Mouse (Mus musculus): Measurements from ENCODE around the gene Mfsd4a. TPM values are rescaled to one million over a fixed set of nuclear protein-coding genes. Genes with fewer than 3 reads are reported as not detected.

Mfsd4a gene
- polyA plus RNA-seq, 1 experiment, result 64.1 TPM

DNA sequence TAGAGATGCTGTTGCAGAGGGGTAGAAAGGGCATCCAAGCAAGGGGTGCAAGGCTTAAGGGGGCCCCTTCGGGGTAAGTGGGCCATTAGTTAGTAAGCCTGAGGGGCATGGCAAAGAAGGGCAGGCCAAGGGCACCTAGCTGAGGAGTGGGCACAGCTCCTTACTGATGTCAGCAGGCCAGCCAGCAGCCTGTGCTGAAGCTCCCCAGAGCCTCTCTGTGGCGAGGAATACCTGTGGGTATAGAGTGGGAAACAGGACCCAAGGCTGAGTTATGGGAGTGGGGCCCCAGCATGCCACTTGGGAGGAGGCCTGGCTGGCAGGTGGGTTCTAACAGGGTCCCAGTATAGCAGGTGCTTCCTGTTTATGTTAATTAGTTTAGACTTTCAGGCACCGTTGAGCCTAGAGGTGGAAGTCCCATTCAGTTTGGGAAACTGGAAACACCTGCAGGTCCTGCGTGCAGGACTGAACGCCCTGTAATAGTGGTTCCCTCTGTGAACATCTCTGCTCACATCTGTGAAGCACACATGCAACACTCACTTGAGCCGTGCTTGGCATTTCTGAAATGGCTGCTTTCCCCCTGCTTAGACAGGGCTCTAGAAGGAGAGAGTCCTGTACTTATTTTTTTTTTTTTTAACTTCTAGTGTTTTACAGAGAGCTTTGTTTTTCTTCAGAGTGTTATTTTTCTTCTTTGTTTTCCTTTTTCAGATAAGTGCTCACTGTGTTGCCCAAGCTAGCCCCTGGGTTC lies 34.3 kb upstream of the Mfsd4a start:
- TF ChIP-seq CTCF (conservative IDR thresholded peaks at IDR 0.05; ENCODE audit: insufficient read depth, insufficient read length, low read depth, low read length) (no peak), POLR2A (IDR thresholded peaks at IDR 0.05; ENCODE audit: low read depth, low read length) (no peak)
- Histone ChIP-seq H3K4me1 (ENCODE audit: control insufficient read depth, insufficient read depth, low read length) (no peaks in the 10 kb centered on the region), H3K36me3 (ENCODE audit: control insufficient read depth, insufficient read depth, low read length) (no peaks in the 10 kb centered on the region), H3K4me3 (ENCODE audit: insufficient read depth, low read depth, low read length) (no peak overlapping the region), H3K27ac (ENCODE audit: insufficient read depth, low read depth, low read length) (no peak overlapping the region), H3K27me3 (replicated peaks; ENCODE audit: control insufficient read depth, insufficient read depth, low read length) (no peaks in the 10 kb centered on the region)
- WGBS, result 76% methylated on average over 6 of the region's 6 CpGs
- no peak for DNase-seq

DNA sequence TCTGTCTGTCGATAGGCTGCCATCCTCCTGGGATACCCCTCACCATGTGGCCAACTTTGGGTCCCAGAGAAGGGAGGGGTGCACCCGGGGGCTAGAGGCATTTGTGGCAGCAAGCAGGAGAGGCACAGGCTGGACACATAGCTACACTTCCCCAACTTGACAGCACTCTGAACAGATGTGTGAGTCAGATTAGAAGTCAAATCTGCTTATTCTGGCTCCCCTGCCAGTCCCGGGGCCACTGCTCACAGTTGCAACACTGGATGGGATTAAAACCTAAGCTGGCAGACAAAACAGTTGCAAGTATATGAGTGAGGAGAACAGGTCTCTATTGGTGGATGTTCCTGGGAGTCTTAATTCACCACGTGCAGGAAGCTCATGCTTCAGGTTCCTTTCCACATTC lies 31.9 kb upstream of the Mfsd4a start:
- no peak for TF ChIP-seq CTCF (conservative IDR thresholded peaks at IDR 0.05; ENCODE audit: insufficient read depth, insufficient read length, low read depth, low read length)
- no peak for TF ChIP-seq POLR2A (IDR thresholded peaks at IDR 0.05; ENCODE audit: low read depth, low read length)
- no peaks in the 10 kb centered on the region for H3K27me3 ChIP-seq (replicated peaks; ENCODE audit: control insufficient read depth, insufficient read depth, low read length)
- WGBS, result 80% methylated on average over 4 of the region's 4 CpGs
- H3K27ac ChIP-seq (ENCODE audit: insufficient read depth, low read depth, low read length), result no peak overlapping the region
- H3K4me1 ChIP-seq (ENCODE audit: control insufficient read depth, insufficient read depth, low read length), result no peaks in the 10 kb centered on the region
- DNase-seq, result no peak
- no peaks in the 10 kb centered on the region for H3K36me3 ChIP-seq (ENCODE audit: control insufficient read depth, insufficient read depth, low read length)
- H3K4me3 ChIP-seq (ENCODE audit: insufficient read depth, low read depth, low read length), result no peak overlapping the region

DNA sequence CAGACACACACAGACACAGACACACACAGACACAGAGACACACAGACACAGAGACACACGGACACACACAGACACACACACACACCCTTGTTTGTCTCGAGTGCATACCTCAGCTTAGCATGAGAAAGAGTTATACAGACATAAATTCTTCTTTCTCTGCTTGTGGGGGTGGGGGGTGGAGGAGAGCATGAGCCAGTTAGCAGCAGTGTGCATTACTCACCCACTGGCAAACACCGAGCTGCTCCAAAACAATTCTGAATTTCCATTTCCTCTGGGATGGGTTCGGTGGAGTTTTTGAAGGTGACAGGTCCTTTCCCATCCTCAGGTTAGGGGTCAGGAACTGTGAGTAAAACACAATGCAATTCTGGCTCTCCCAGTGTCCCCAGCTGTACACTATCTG lies 31.2 kb upstream of the Mfsd4a start:
- TF ChIP-seq CTCF (conservative IDR thresholded peaks at IDR 0.05; ENCODE audit: insufficient read depth, insufficient read length, low read depth, low read length) (no peak), POLR2A (IDR thresholded peaks at IDR 0.05; ENCODE audit: low read depth, low read length) (no peak)
- no peaks in the 10 kb centered on the region for H3K4me1 ChIP-seq (ENCODE audit: control insufficient read depth, insufficient read depth, low read length)

DNA sequence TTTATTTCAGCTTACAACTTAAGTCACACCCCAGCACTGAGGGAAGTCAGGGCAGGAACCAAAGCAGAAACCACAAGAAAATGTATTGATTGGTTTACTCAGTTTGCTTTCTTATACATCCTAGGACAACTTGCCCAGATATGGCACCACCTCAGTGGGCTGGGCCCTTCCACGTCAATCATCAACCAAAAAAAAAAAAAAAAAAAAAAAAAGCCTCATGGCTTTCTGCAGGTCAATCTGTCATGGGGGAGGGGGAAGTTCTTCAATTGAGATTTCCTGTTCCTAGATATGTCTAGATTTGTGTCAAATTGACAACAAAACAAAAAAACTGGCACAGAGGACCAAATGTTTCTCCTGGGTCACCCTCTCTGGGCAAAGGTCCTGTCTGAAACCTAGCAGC lies 30.2 kb upstream of the Mfsd4a start:
- no peak overlapping the region for H3K4me3 ChIP-seq (ENCODE audit: insufficient read depth, low read depth, low read length)
- 23% methylated on average over 1 of the region's 1 CpGs for WGBS
- DNase-seq, result no peak
- H3K27me3 ChIP-seq (replicated peaks; ENCODE audit: control insufficient read depth, insufficient read depth, low read length), result no peaks in the 10 kb centered on the region
- TF ChIP-seq POLR2A (IDR thresholded peaks at IDR 0.05; ENCODE audit: low read depth, low read length) (no peak), CTCF (conservative IDR thresholded peaks at IDR 0.05; ENCODE audit: insufficient read depth, insufficient read length, low read depth, low read length) (no peak)
- no peak overlapping the region for H3K27ac ChIP-seq (ENCODE audit: insufficient read depth, low read depth, low read length)
- no peaks in the 10 kb centered on the region for H3K4me1 ChIP-seq (ENCODE audit: control insufficient read depth, insufficient read depth, low read length)
- H3K36me3 ChIP-seq (ENCODE audit: control insufficient read depth, insufficient read depth, low read length), result no peaks in the 10 kb centered on the region

More for the DNA sequence above, 31.2 kb upstream of the Mfsd4a start:
- H3K27ac ChIP-seq (ENCODE audit: insufficient read depth, low read depth, low read length), result no peak overlapping the region
- H3K27me3 ChIP-seq (replicated peaks; ENCODE audit: control insufficient read depth, insufficient read depth, low read length), result no peaks in the 10 kb centered on the region
- WGBS, result 60% methylated on average over 4 of the region's 4 CpGs
- no peaks in the 10 kb centered on the region for H3K36me3 ChIP-seq (ENCODE audit: control insufficient read depth, insufficient read depth, low read length)
- DNase-seq, result no peak
- H3K4me3 ChIP-seq (ENCODE audit: insufficient read depth, low read depth, low read length), result no peak overlapping the region

DNA sequence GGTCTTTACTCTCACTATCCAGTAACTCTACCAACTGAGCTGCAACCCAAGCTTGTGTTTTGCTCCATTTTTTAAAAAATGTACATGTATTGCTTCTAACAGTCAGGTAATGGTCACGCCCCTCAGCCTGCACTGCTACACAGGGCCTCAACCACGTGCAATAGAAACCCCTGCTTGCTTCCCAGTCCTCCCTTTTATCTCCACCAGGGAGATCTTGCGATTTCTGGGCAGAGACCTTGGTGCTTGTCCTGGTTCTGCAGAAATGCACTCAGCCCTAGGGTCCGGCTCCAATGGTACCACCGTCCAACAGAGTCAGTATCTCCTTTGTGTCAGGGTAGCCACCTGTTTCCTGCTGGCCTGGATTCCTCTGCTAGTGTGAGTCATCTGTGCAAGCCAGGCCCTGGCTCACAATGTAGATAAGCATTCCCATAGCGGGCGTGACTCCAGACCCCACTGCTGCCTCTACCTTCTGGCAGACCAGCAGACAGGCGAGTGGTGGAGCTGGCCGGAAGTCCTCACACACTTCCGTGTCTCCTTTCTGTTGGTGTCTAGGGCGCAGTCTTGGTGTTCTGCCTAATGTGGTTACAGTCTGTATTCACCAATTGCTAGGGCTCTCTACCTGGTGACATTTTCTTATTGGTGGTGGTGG lies 27.6 kb upstream of the Mfsd4a start:
- Histone ChIP-seq H3K27me3 (replicated peaks; ENCODE audit: control insufficient read depth, insufficient read depth, low read length) (no peaks in the 10 kb centered on the region), H3K4me1 (ENCODE audit: control insufficient read depth, insufficient read depth, low read length) (no peaks in the 10 kb centered on the region), H3K27ac (ENCODE audit: insufficient read depth, low read depth, low read length) (no peak overlapping the region), H3K36me3 (ENCODE audit: control insufficient read depth, insufficient read depth, low read length) (no peaks in the 10 kb centered on the region), H3K4me3 (ENCODE audit: insufficient read depth, low read depth, low read length) (no peak overlapping the region)
- WGBS, result 71% methylated on average over 11 of the region's 11 CpGs
- no peak for TF ChIP-seq CTCF (conservative IDR thresholded peaks at IDR 0.05; ENCODE audit: insufficient read depth, insufficient read length, low read depth, low read length)
- TF ChIP-seq POLR2A (IDR thresholded peaks at IDR 0.05; ENCODE audit: low read depth, low read length), result no peak
- DNase-seq, result peak; percentile 30

DNA sequence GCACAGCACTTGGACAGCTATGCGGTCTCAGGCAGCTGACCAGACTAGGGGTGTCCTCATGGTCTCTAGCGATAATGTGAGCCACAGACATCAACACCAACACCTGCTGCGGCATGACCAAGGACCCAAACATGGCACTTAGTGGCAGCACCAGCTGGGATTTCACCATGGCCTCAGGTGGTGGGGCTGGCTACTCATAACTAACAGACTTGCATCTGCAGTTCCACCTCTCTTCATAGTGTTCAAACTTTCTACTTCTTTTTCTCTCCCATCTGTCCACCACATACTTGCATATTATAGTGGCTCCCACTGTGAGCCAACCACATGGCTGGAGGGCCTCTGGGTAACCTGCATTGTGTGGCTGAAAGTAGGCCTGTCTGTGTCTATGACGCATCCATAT lies 25.4 kb upstream of the Mfsd4a start:
- Histone ChIP-seq H3K4me3 (ENCODE audit: insufficient read depth, low read depth, low read length) (no peak overlapping the region), H3K36me3 (ENCODE audit: control insufficient read depth, insufficient read depth, low read length) (no peaks in the 10 kb centered on the region), H3K27me3 (replicated peaks; ENCODE audit: control insufficient read depth, insufficient read depth, low read length) (no peaks in the 10 kb centered on the region), H3K4me1 (ENCODE audit: control insufficient read depth, insufficient read depth, low read length) (no peaks in the 10 kb centered on the region), H3K27ac (ENCODE audit: insufficient read depth, low read depth, low read length) (no peak overlapping the region)
- DNase-seq, result no peak
- TF ChIP-seq CTCF (conservative IDR thresholded peaks at IDR 0.05; ENCODE audit: insufficient read depth, insufficient read length, low read depth, low read length) (no peak), POLR2A (IDR thresholded peaks at IDR 0.05; ENCODE audit: low read depth, low read length) (no peak)
- WGBS, result 97% methylated on average over 4 of the region's 4 CpGs

DNA sequence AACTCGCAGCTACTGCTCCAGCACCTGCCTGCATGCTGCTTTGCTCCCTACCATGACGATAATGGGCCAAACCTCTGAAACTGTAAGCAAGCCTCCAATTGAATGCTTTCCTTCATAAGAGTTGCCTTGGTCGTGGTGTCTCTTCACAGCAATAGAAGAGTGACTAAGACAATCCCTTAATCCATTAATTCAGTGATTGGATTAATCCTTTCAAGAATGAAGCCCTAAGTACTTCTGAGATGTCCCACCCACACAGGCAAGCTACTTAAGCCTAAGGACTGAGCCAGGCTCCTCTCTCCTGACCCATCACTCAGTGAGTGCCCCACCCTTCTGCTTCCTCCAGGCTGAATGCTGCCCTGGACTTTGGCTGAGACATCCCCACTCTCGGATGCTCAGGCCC lies 22.4 kb upstream of the Mfsd4a start:
- no peak overlapping the region for H3K27ac ChIP-seq (ENCODE audit: insufficient read depth, low read depth, low read length)
- no peak for DNase-seq
- WGBS, result 87% methylated on average over 4 of the region's 4 CpGs
- TF ChIP-seq CTCF (conservative IDR thresholded peaks at IDR 0.05; ENCODE audit: insufficient read depth, insufficient read length, low read depth, low read length) (no peak), POLR2A (IDR thresholded peaks at IDR 0.05; ENCODE audit: low read depth, low read length) (no peak)
- no peak overlapping the region for H3K4me3 ChIP-seq (ENCODE audit: insufficient read depth, low read depth, low read length)
- no peaks in the 10 kb centered on the region for H3K36me3 ChIP-seq (ENCODE audit: control insufficient read depth, insufficient read depth, low read length)
- no peaks in the 10 kb centered on the region for H3K4me1 ChIP-seq (ENCODE audit: control insufficient read depth, insufficient read depth, low read length)
- no peaks in the 10 kb centered on the region for H3K27me3 ChIP-seq (replicated peaks; ENCODE audit: control insufficient read depth, insufficient read depth, low read length)
